Mouse (Mus musculus): ENCODE data around the gene Cadps. TPM values are rescaled to one million over a fixed set of nuclear protein-coding genes. Genes with fewer than 3 reads are reported as not detected.

Cadps gene
- polyA plus RNA-seq, 1 experiment from 2014 or later, result 63.4 TPM

DNA sequence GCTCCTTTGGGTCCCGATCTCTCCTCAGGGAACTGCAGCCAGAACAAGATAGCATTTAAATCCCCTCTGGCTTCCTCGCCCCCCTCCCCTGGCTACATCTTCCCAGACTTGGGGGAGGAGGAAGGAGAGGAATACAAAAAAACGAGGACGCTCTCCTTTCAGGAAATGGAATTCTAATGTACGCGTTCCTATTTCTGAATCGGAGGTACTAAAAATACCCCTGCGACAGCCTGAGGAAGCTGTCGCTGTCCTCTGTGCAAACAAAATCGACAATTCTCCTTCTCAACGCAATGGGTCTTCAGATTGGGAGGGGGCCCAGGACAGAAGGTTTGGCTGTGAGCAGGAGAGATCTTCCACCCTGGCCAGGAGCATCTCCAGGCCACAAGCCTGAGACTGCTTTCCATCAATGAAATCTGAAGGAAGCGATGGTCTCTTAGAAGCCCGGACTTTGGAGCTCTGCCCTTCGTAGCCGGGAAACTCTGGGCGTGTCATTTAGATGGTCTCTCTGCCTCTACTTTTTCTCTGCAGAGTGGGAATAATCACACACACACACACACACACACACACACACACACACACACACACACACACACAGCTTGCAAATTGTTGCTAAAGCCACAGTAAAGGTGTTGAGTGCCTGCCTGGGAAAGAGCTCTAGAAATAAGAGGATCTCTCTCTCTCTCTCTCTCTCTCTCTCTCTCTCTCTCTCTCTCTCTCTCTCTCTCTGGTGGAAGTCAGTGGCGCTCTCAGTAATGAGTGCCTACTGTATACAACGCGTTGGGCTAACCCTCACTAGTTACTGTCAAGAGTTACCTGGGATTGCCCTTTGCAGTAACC, 482.4 kb downstream of the Cadps start:
- H3K9me3 ChIP-seq (ENCODE audit: control insufficient read depth, low read length), result no peaks in the 10 kb centered on the region
- no peak for DNase-seq (ENCODE audit: low spot score)
- under 1% methylated on average over 19 of the region's 19 CpGs for WGBS

GRCm38 (mm10) chr14:12338811-12339565, 483.9 kb downstream of the Cadps start:
- Histone ChIP-seq H3K4me2 (replicated peaks) (no peak overlapping the region), H3K9ac (no peak overlapping the region), H3K27ac (no peak overlapping the region), H3K36me3 (replicated peaks; ENCODE audit: control insufficient read depth, insufficient read depth) (no peaks in the 10 kb centered on the region), H3K4me1 (replicated peaks; ENCODE audit: control insufficient read depth, insufficient read depth, low read length) (no peaks in the 10 kb centered on the region), H3K27me3 (ENCODE audit: control insufficient read depth, insufficient read depth, low read length) (peaks cover 96% of the 10 kb centered on the region), H3K4me3 (replicated peaks; ENCODE audit: low read length) (no peak overlapping the region), H3K9me3 (ENCODE audit: control insufficient read depth, low read length) (no peaks in the 10 kb centered on the region)
- no peak for DNase-seq (ENCODE audit: low spot score)
- WGBS, result under 1% methylated on average over 10 of the region's 10 CpGs
- ATAC-seq (ENCODE audit: low FRiP score), result no peak

More for the DNA sequence above, 482.4 kb downstream of the Cadps start:
- no peak for ATAC-seq (ENCODE audit: low FRiP score)
- H3K36me3 ChIP-seq (replicated peaks; ENCODE audit: control insufficient read depth, insufficient read depth), result no peaks in the 10 kb centered on the region
- no peaks in the 10 kb centered on the region for H3K4me1 ChIP-seq (replicated peaks; ENCODE audit: control insufficient read depth, insufficient read depth, low read length)
- H3K9ac ChIP-seq, result no peak overlapping the region
- no peak overlapping the region for H3K27ac ChIP-seq
- H3K4me2 ChIP-seq (replicated peaks), result no peak overlapping the region
- no peak overlapping the region for H3K4me3 ChIP-seq (replicated peaks; ENCODE audit: low read length)
- H3K27me3 ChIP-seq (ENCODE audit: control insufficient read depth, insufficient read depth, low read length), result peaks cover 96% of the 10 kb centered on the region

DNA sequence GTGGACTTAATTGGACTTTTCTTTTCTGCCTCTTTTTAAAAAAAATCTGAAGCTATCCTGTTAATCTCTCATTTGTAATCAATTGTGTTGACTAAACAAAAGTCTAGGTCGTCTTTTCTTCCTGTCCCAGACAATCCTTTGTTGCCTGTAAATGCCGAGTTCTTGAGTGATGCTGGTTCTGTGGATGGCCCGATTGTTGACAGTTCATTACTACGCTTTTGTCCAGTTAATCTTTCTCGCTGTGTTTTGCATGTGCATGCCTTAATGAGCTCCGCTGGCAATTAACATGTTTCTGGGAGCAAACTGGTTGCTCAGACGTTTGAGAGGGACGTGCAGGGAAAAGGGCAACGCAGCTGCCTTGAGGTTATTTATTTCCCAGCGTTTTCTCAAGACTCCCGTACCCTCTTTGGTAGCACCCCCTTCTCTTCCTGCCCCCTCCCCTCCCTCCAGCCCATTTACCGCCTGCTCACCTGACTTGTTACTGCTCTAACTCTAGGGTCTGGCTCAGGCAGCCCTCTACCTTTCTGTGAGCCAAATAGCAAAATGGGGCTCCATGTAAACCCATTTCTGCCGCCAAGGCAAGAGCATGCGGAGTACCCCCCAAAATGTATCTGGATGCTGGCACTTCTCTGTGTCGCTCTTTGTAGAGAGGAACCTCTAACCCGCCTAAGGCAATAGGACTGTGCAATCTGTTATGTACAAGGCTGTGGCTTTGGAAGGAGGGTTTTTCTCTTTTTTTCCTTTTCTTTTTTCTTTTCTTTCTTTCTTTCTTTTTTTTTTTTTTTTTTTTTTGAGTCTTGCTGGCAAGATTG, 484.7 kb downstream of the Cadps start:
- no peaks in the 10 kb centered on the region for H3K36me3 ChIP-seq (replicated peaks; ENCODE audit: control insufficient read depth, insufficient read depth)
- H3K9me3 ChIP-seq (ENCODE audit: control insufficient read depth, low read length), result no peaks in the 10 kb centered on the region
- under 1% methylated on average over 16 of the region's 16 CpGs for WGBS
- ATAC-seq (ENCODE audit: low FRiP score) (peak; percentile 55; the same call in 1 of the 2 replicates), DNase-seq (ENCODE audit: low spot score) (no peak)
- no peak overlapping the region for H3K4me2 ChIP-seq (replicated peaks)
- H3K4me1 ChIP-seq (replicated peaks; ENCODE audit: control insufficient read depth, insufficient read depth, low read length), result no peaks in the 10 kb centered on the region
- H3K27me3 ChIP-seq (ENCODE audit: control insufficient read depth, insufficient read depth, low read length), result peaks cover 96% of the 10 kb centered on the region
- no peak overlapping the region for H3K9ac ChIP-seq
- no peak overlapping the region for H3K4me3 ChIP-seq (replicated peaks; ENCODE audit: low read length)
- no peak overlapping the region for H3K27ac ChIP-seq

DNA sequence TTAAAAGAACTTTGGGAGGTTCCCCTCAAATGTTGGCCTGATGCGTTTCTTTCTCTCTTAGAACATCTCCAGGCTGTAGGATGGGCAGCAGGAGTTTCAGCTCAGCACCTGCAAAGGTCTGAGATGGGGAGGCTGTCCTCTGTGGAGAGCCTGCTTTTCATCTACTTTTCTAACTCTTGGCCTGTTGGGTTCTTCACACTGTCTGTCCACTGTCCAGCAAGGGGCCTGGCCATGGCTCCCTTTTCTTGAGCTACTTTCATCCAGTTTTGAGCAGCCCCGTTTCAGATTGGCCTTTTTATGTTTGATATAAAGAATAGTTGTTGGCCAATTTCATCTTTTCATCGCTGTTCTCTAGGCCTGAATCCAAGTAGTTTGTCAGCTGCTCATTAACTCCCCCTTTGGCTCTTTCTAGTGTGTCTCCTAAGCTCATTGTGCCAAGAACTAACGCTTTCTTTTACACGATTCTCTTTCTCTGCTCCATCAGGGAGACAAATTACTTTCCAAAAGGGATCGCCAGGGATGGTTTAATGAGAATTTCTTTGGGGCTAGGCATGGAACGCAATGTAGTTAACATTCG, 485.4 kb downstream of the Cadps start:
- ATAC-seq (ENCODE audit: low FRiP score) (0 out of 2 replicates have a peak, but pooled peaks have one; percentile 1), DNase-seq (ENCODE audit: low spot score) (no peak)
- Histone ChIP-seq H3K9me3 (ENCODE audit: control insufficient read depth, low read length) (no peaks in the 10 kb centered on the region), H3K27ac (no peak overlapping the region), H3K4me1 (replicated peaks; ENCODE audit: control insufficient read depth, insufficient read depth, low read length) (no peaks in the 10 kb centered on the region), H3K36me3 (replicated peaks; ENCODE audit: control insufficient read depth, insufficient read depth) (no peaks in the 10 kb centered on the region), H3K4me3 (replicated peaks; ENCODE audit: low read length) (no peak overlapping the region), H3K27me3 (ENCODE audit: control insufficient read depth, insufficient read depth, low read length) (peaks cover 98% of the 10 kb centered on the region), H3K4me2 (replicated peaks) (no peak overlapping the region), H3K9ac (no peak overlapping the region)
- 2% methylated on average over 8 of the region's 8 CpGs for WGBS

DNA sequence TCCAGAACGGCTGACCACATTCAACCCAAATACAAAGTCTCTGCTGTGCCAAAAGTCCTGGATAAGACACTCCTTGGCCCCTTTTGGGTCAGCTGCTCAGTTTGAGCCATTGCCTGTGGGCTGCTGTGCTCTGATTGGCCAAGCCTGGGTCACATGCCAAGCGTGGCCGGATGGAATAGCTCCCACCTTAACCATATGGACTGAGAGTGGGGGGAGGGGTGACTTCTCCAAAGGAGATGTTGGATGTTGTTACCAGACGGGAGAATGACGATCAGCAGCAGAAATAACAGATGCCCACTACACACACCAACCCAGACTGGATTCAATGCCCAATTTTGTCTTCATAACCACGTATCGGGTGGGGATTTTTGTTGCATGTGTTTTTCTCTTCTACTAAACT, 488.0 kb downstream of the Cadps start:
- no peak overlapping the region for H3K4me3 ChIP-seq (replicated peaks; ENCODE audit: low read length)
- 50% methylated on average over 7 of the region's 7 CpGs for WGBS
- no peak overlapping the region for H3K4me2 ChIP-seq (replicated peaks)
- no peaks in the 10 kb centered on the region for H3K36me3 ChIP-seq (replicated peaks; ENCODE audit: control insufficient read depth, insufficient read depth)
- no peak overlapping the region for H3K27ac ChIP-seq
- no peaks in the 10 kb centered on the region for H3K4me1 ChIP-seq (replicated peaks; ENCODE audit: control insufficient read depth, insufficient read depth, low read length)
- no peaks in the 10 kb centered on the region for H3K9me3 ChIP-seq (ENCODE audit: control insufficient read depth, low read length)
- ATAC-seq (ENCODE audit: low FRiP score), result no peak
- no peak for DNase-seq (ENCODE audit: low spot score)
- no peak overlapping the region for H3K9ac ChIP-seq
- H3K27me3 ChIP-seq (ENCODE audit: control insufficient read depth, insufficient read depth, low read length), result peaks cover 88% of the 10 kb centered on the region

DNA sequence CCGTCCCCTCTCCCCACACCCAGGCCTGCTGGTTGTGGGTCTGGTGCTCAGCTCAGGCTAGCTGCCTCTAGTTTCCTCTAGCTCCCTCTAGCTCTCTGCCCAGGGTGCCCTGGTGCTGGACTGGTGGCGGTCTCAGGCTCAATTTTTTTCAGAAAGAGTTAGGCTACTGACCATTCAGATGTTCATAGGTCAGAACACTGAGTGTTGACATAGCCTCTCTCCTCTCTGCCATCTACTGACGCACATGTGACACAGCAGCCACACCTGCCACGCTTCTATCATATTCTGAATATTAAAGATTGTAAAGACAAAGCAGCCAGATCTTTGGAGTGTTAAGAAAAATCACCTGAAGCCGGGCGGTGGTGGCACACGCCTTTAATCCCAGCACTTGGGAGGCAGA, 489.3 kb downstream of the Cadps start:
- 85% methylated on average over 7 of the region's 7 CpGs for WGBS
- Histone ChIP-seq H3K4me1 (replicated peaks; ENCODE audit: control insufficient read depth, insufficient read depth, low read length) (no peaks in the 10 kb centered on the region), H3K27ac (no peak overlapping the region), H3K9ac (no peak overlapping the region), H3K4me2 (replicated peaks) (no peak overlapping the region), H3K36me3 (replicated peaks; ENCODE audit: control insufficient read depth, insufficient read depth) (no peaks in the 10 kb centered on the region), H3K9me3 (ENCODE audit: control insufficient read depth, low read length) (no peaks in the 10 kb centered on the region), H3K27me3 (ENCODE audit: control insufficient read depth, insufficient read depth, low read length) (peaks cover 83% of the 10 kb centered on the region), H3K4me3 (replicated peaks; ENCODE audit: low read length) (no peak overlapping the region)
- ATAC-seq (ENCODE audit: low FRiP score) (no peak), DNase-seq (ENCODE audit: low spot score) (no peak)

Data from hindbrain, embryonic 14.5 days (tissue).